Mouse (Mus musculus) liver, embryonic 13.5 days (tissue): ENCODE measurements at regions not wholly inside any gene's neighbourhood (a gene's known extent, or its start where the extent isn't known, plus 50 kb on each side); places are given as distances from the start of the nearest gene placed in this dataset.
A peak's percentile ranks its signal among the peaks of the same experiment; 100 is the strongest.

Experiments
- ATAC-seq: fragments of 200-750 bp; cut with Nextera tagmentation; 2 replicates; pipeline ENCODE4 v1.8.0; 2017; ENCODE audit warnings: low read depth, mild to moderate bottlenecking, moderate number of reproducible peaks, moderate library complexity
- DNase-seq: peaks from one replicate; pipeline ENCODE4 v3.0.0; 2022
- H3K27ac ChIP-seq: fragments of 300-500 bp; sonication (generic); 2 replicates; pipeline ENCODE4 v1.5.1; 2015; ENCODE audit warnings: moderate library complexity, mild to moderate bottlenecking, inconsistent platforms
- H3K27me3 ChIP-seq: fragments of 300-500 bp; sonication (generic); 2 replicates; pipeline ENCODE4 v1.6.1; 2015; ENCODE audit warnings: mild to moderate bottlenecking, inconsistent platforms
- H3K36me3 ChIP-seq: fragments of 300-500 bp; sonication (generic); 2 replicates; pipeline ENCODE4 v1.6.1; 2015; ENCODE audit warnings: mild to moderate bottlenecking, inconsistent platforms
- H3K4me1 ChIP-seq: fragments of 300-500 bp; sonication (generic); replicated peaks from 2 replicates; pipeline ENCODE4 v1.6.1; 2015; ENCODE audit warnings: inconsistent platforms
- H3K4me2 ChIP-seq: fragments of 300-500 bp; sonication (generic); 2 replicates; pipeline ENCODE4 v1.6.1; 2015; ENCODE audit warnings: inconsistent platforms, mild to moderate bottlenecking, moderate library complexity
- H3K4me3 ChIP-seq: fragments of 300-500 bp; sonication (generic); replicated peaks from 2 replicates; pipeline ENCODE4 v1.5.1; 2015; ENCODE audit warnings: mild to moderate bottlenecking, inconsistent platforms
- H3K9ac ChIP-seq: fragments of 300-500 bp; sonication (generic); 2 replicates; pipeline ENCODE4 v1.6.1; 2015; ENCODE audit warnings: mild to moderate bottlenecking, inconsistent platforms
- H3K9me3 ChIP-seq: fragments of 300-500 bp; sonication (generic); replicated peaks from 2 replicates; pipeline ENCODE4 v1.6.1; 2016; ENCODE audit warnings: inconsistent platforms
- WGBS: fragments of 180-500 bp; shearing (Covaris S2); methylation state at CpG from one replicate; pipeline ENCODE4 v1.1.7; 2015; ENCODE audit not compliant: insufficient replicate concordance; 5-methylcytosine and 5-hydroxymethylcytosine counted together

- ATAC-seq (no peak), DNase-seq (no peak)
- Histone ChIP-seq H3K27me3 (no peaks in the 10 kb centered on the region), H3K36me3 (no peaks in the 10 kb centered on the region), H3K27ac (no peak overlapping the region), H3K4me1 (no peaks in the 10 kb centered on the region), H3K4me3 (no peak overlapping the region), H3K9me3 (no peaks in the 10 kb centered on the region), H3K9ac (no peak overlapping the region), H3K4me2 (no peak overlapping the region)
- WGBS, result 40% methylated on average over 10 of the region's 10 CpGs
These were observed 239.9 kb downstream of the Rbm26 start for GRCm38 (mm10) chr14:104937083-104937864.

GRCm38 (mm10) chr14:104935956-104936355 lies 241.2 kb downstream of the Rbm26 start:
- no peak for DNase-seq
- Histone ChIP-seq H3K4me2 (no peak overlapping the region), H3K27ac (no peak overlapping the region), H3K4me1 (no peaks in the 10 kb centered on the region), H3K4me3 (no peak overlapping the region), H3K9me3 (no peaks in the 10 kb centered on the region), H3K9ac (no peak overlapping the region), H3K27me3 (no peaks in the 10 kb centered on the region), H3K36me3 (no peaks in the 10 kb centered on the region)
- 70% methylated on average over 11 of the region's 11 CpGs for WGBS
- no peak for ATAC-seq

GRCm38 (mm10) chr14:104905706-104906105 lies 271.4 kb downstream of the Rbm26 start:
- no peak overlapping the region for H3K4me2 ChIP-seq

GRCm38 (mm10) chr14:104902120-104903027 lies 274.8 kb downstream of the Rbm26 start:
- Histone ChIP-seq H3K4me1 (no peaks in the 10 kb centered on the region), H3K4me2 (no peak overlapping the region), H3K9ac (no peak overlapping the region), H3K27ac (no peak overlapping the region), H3K36me3 (no peaks in the 10 kb centered on the region), H3K9me3 (no peaks in the 10 kb centered on the region), H3K4me3 (no peak overlapping the region), H3K27me3 (no peaks in the 10 kb centered on the region)
- 61% methylated on average over 10 of the region's 10 CpGs for WGBS
- ATAC-seq (no peak), DNase-seq (no peak)

More at GRCm38 (mm10) chr14:104905706-104906105, 271.4 kb downstream of the Rbm26 start:
- no peaks in the 10 kb centered on the region for H3K4me1 ChIP-seq
- DNase-seq (no peak), ATAC-seq (no peak)
- no peak overlapping the region for H3K4me3 ChIP-seq
- no peaks in the 10 kb centered on the region for H3K9me3 ChIP-seq
- no peak overlapping the region for H3K9ac ChIP-seq
- no peaks in the 10 kb centered on the region for H3K27me3 ChIP-seq
- H3K36me3 ChIP-seq, result no peaks in the 10 kb centered on the region
- H3K27ac ChIP-seq, result no peak overlapping the region

GRCm38 (mm10) chr14:104901072-104901471 lies 276.1 kb downstream of the Rbm26 start:
- Histone ChIP-seq H3K27me3 (no peaks in the 10 kb centered on the region), H3K27ac (no peak overlapping the region), H3K4me1 (no peaks in the 10 kb centered on the region), H3K36me3 (no peaks in the 10 kb centered on the region), H3K9me3 (no peaks in the 10 kb centered on the region), H3K4me2 (no peak overlapping the region), H3K9ac (no peak overlapping the region), H3K4me3 (no peak overlapping the region)
- 20% methylated on average over 11 of the region's 11 CpGs for whole genome bisulfite sequencing
- ATAC-seq (peak; percentile 54), DNase-seq (peak; percentile 3)

GRCm38 (mm10) chr14:104871203-104871602 lies 305.9 kb downstream of the Rbm26 start:
- WGBS, result 63% methylated on average over 3 of the region's 3 CpGs
- no peak for ATAC-seq
- no peaks in the 10 kb centered on the region for H3K36me3 ChIP-seq

GRCm38 (mm10) chr14:104867540-104867939 lies 309.6 kb downstream of the Rbm26 start:
- WGBS, result 51% methylated on average over 6 of the region's 6 CpGs

More at GRCm38 (mm10) chr14:104871203-104871602, 305.9 kb downstream of the Rbm26 start:
- no peak overlapping the region for H3K4me3 ChIP-seq
- no peaks in the 10 kb centered on the region for H3K27me3 ChIP-seq
- H3K4me2 ChIP-seq, result no peak overlapping the region
- no peaks in the 10 kb centered on the region for H3K4me1 ChIP-seq
- no peaks in the 10 kb centered on the region for H3K9me3 ChIP-seq
- DNase-seq, result no peak
- no peak overlapping the region for H3K9ac ChIP-seq
- no peak overlapping the region for H3K27ac ChIP-seq

GRCm38 (mm10) chr14:104863881-104864280 lies 313.2 kb downstream of the Rbm26 start:
- Histone ChIP-seq H3K4me2 (no peak overlapping the region), H3K36me3 (no peaks in the 10 kb centered on the region), H3K4me3 (no peak overlapping the region), H3K27ac (no peak overlapping the region), H3K9ac (no peak overlapping the region), H3K27me3 (no peaks in the 10 kb centered on the region), H3K9me3 (no peaks in the 10 kb centered on the region), H3K4me1 (no peaks in the 10 kb centered on the region)
- ATAC-seq, result no peak
- DNase-seq, result no peak
- WGBS, result 66% methylated on average over 9 of the region's 9 CpGs

More at GRCm38 (mm10) chr14:104867540-104867939, 309.6 kb downstream of the Rbm26 start:
- DNase-seq (no peak), ATAC-seq (no peak)
- no peaks in the 10 kb centered on the region for H3K4me1 ChIP-seq
- no peak overlapping the region for H3K9ac ChIP-seq
- H3K4me3 ChIP-seq, result no peak overlapping the region
- no peaks in the 10 kb centered on the region for H3K9me3 ChIP-seq
- H3K36me3 ChIP-seq, result no peaks in the 10 kb centered on the region
- no peak overlapping the region for H3K27ac ChIP-seq
- no peaks in the 10 kb centered on the region for H3K27me3 ChIP-seq
- H3K4me2 ChIP-seq, result no peak overlapping the region

- Histone ChIP-seq H3K9me3 (no peaks in the 10 kb centered on the region), H3K27ac (no peak overlapping the region), H3K4me2 (no peak overlapping the region), H3K4me1 (no peaks in the 10 kb centered on the region), H3K36me3 (no peaks in the 10 kb centered on the region), H3K27me3 (no peaks in the 10 kb centered on the region), H3K4me3 (no peak overlapping the region), H3K9ac (no peak overlapping the region)
- no peak for ATAC-seq
- 41% methylated on average over 1 of the region's 1 CpGs for WGBS
- DNase-seq, result no peak
These were observed 321.2 kb downstream of the Rbm26 start for GRCm38 (mm10) chr14:104855913-104856312.

GRCm38 (mm10) chr14:104849274-104849673 lies 326.8 kb upstream of the Rnf219 start:
- 80% methylated on average over 4 of the region's 4 CpGs for WGBS
- H3K9me3 ChIP-seq, result no peaks in the 10 kb centered on the region
- H3K36me3 ChIP-seq, result no peaks in the 10 kb centered on the region
- H3K4me2 ChIP-seq, result no peak overlapping the region
- no peak overlapping the region for H3K27ac ChIP-seq
- no peak overlapping the region for H3K9ac ChIP-seq
- ATAC-seq (no peak), DNase-seq (no peak)
- H3K27me3 ChIP-seq, result no peaks in the 10 kb centered on the region
- H3K4me1 ChIP-seq, result no peaks in the 10 kb centered on the region
- H3K4me3 ChIP-seq, result no peak overlapping the region

GRCm38 (mm10) chr14:104827404-104827803 lies 305.0 kb upstream of the Rnf219 start:
- H3K9ac ChIP-seq, result no peak overlapping the region
- WGBS, result 63% methylated on average over 4 of the region's 4 CpGs
- no peaks in the 10 kb centered on the region for H3K4me1 ChIP-seq
- no peak overlapping the region for H3K4me2 ChIP-seq
- H3K9me3 ChIP-seq, result no peaks in the 10 kb centered on the region
- ATAC-seq, result no peak
- no peaks in the 10 kb centered on the region for H3K36me3 ChIP-seq
- no peak overlapping the region for H3K27ac ChIP-seq
- DNase-seq, result no peak
- H3K27me3 ChIP-seq, result no peaks in the 10 kb centered on the region
- H3K4me3 ChIP-seq, result no peak overlapping the region
